Mouse (Mus musculus) telencephalon, adult 2 months (tissue): ENCODE data around the gene 2610301B20Rik.
"Not testable (repeated sequence)": the region's sequence is repeated elsewhere in the genome, so short reads cannot be mapped to it uniquely, and the experiment has no call there.

Source experiments
- DNase-seq: peaks from one replicate; pipeline ENCODE4 v3.0.0-alpha.2; 2011; ENCODE audit warnings: low read depth, low spot score

Gene 2610301B20Rik

DNA sequence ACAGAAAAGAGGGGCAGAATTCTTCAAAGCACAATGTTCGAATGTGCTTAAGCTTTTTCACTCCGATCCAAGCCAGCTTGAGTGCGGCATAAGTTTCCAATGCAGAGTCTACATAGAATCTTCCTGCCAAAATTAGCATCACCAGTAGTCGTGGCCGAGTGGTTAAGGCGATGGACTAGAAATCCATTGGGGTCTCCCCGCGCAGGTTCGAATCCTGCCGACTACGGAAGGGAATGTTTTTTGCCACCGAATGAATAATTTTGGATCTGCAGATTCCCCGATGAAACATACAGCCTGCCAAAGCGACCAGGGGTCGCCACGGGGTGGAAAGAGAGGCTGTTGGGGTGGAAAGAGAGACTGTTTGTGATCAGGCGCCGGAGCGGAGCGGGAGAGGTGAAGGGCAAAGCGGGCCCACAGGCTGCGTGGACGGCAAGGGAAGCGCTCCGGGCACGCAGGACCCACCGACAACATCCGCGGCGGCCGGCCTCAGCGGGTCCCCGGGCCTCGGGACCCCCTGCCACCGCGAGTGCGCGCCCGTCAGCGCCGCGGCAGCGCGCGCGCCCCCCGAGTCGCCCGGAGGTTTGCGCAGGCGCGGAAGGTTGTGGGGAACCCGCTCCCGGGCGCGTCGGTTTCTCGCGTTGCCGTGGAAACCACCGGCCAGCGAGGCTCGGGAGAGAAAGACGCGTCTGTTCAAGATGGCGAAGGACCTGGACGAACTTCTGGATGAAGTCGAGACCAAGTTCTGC is at the start of gene 2610301B20Rik:
2610301B20Rik (plus strand) TSS at position 579 of the 746 bp plus-strand sequence.
- DNase-seq: peak; percentile 89

DNA sequence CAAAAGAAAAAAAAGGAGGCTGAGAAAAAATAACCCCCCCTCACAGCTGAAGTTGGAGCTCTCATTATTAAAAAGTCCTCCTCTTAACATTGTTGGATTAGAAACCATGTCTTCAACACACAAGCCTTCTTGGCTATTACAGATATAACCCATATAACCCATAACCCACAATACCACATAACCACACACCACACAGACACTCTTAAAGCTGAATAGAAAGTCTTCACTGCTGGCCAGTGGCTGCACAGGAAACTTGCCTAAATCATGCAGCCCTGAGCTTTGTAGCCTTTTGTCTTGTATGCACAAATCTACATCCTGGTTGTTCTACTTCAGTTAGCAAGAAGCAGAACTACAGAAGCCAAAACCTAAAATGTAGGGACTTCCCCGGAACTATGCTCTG is 41.0 kb upstream of the 2610301B20Rik start:
- no peak for DNase-seq

DNA sequence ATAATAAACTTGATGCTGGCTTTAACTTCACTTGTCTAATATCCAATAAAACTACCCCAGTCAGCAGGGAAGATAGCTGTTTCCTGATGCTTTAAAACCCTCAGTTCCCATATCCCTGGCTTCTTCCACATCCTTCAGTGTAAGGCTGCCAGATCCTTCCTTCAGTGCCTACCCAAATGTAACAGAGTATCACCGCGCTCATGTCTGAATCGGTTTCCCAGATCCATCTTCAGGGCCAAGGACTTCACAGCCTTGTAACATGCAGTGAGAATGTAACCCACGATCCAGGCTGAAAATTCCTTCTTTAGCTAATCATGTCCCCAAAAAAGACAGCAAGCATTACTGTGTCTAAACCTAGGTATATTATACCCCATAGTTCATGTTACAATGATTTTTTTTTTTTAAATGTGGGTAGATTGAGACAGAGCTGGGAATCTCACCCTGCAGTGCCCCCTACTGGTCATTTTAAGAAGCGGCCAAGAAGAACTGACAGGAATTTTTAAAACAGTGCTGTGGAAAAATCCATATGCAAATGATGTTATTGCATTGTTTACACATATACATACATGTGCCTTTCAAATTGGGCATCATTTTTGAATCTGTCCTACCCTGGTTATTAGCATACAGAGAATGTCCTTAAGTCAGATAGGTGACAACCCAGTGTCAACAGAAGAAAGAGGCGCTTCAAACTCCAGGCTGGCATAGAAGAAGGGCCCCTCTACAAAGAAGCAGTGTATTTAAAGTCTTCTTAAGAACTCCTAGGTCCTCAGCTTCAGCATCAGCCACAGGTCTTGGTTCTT is 38.8 kb upstream of the 2610301B20Rik start:
- DNase-seq: peak; percentile 6

DNA sequence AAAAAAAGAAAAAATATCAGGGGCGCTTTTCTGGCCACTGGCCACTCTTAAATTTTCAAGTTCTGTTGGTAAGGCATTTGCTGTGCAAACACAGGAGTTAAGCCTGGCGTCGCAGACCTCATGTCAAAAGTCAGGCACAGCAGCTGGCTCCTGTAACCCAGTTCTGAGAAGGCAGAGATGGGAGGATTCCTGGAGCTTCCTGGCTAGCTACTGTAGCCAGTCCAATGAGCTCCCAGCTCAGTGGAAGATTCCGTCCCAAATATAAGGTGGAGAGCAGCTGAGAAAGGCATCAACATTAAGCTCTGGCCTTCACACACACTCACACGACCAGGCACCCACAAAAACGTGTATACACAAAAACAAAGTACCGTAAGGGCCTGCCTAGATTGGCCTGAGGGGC is 28.4 kb upstream of the 2610301B20Rik start:
- no peak for DNase-seq

DNA sequence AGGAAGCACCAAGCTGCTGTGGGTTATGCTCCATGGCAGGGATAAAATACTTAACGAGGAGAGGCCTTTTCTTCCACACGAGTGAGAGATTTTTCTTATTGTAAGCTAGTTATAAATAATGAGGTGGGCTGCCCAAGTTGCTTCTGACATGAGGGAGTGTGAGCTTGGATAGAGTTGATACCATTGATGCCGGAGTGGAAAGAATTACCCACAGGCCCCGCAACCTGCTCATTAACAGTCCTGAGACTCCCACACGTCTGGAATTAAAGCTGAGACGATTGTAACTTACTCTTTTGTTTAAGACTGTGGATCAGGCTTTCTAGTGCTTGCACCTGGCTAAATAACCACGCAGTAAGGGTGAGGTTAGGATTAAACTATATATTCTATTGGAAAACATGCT is 24.5 kb upstream of the 2610301B20Rik start:
- DNase-seq: no peak

DNA sequence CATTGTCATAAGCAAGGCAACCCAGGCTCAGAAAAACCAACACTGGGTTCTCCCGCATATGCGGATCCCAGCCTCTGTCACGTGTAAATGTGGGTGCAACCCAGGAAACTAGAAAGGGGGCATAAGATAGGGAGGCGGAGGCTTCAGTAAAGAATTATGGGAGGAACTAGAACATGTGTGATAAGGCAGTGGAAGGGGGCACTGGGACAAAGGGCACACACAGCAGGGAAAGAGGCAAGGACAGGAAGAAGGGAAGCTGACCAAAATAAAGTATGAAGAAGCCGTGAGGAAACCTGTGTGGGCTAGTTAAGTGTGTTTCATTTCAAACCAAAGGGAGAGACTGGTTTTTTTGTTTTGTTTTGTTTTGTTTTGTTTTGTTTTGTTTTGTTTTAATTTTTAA is 23.3 kb upstream of the 2610301B20Rik start:
- DNase-seq: no peak

DNA sequence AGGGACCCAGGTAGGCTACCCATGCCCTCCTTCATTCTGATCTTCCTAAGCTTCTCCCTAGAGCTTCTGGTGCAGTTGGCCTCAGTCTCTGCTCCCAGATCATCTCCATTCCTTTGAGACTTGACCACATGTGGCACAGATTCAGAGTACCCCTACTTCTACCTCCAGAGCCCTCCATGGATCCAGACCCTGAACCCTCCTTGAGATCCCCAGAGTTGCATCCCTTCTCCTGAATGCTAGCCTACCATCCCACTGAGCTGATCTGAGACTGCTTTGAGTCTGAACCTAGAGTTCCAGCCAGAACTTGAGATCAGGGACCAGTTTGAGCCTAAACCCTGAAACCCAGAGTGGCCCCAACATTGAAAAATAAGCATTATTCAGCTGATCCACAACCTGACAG is 15.1 kb upstream of the 2610301B20Rik start:
- DNase-seq: no peak

DNA sequence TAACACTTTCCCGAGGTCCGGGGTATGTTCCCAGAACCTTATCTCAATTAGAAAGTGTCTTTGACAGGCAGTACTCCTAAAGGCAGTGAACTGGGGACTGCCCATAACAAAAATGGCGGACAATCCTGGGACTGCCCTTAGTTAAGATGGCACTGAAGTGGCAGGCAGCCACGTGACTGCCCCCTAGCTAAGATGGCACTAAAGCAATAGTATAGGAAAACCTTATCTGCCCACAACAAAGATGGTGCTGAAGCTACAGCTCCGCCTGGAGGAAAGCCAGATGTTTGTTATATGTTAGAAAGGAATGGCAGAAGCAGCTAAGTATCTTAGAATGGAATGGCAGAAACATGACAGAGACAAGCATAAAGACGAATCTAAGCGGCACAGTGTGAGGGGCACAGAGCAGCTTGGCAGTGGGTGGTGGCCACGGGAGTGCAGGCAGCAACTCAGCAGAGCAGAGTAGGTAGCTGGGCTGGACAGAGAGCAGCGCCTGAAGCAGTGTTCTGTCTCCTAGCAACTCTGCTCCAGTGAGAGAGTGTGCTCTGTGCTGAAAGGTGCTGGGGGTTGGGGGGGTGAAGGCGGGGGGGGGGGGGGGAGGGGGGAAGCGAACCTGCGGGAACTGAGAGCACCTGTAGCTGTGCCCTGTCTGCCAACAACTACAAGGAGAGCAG is 14.3 kb upstream of the 2610301B20Rik start:
- DNase-seq: no peak

DNA sequence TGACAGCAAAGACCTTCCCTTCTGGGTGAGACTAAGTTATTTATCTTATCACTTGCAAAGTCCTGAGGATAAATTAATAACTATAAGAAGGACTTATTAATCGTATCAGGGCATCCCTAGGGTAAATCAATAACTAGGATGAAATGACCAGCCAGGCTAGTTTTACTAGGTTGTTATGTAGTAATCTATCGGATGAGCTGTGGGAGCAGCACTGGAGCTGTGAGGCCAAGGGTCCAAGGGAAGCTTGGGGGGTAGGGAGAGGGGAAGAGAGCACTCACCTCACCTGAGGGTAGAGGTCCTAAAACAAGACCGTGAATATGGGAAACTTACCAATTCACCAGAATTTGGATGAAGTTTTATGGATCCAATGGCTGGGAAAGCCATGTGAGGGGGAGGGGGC is 13.5 kb upstream of the 2610301B20Rik start:
- no peak for DNase-seq

DNA sequence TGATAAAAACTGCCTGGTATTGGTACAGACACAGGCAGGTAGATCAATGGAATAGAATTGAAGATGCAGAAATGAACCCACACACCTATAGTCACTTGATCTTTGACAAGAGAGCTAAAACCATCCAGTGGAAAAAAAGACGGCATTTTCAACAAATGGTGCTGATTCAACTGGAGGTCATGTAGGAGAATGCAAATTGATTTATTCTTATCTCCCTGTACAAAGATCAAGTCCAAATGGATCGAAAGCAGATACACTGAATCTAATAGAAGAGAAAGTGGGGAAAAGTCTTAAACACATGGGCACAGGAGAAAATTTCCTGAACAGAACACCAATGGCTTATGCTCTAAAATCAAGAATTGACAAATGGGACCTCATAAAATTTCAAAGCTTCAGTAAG is 11.4 kb upstream of the 2610301B20Rik start:
- DNase-seq: not testable (repeated sequence)

DNA sequence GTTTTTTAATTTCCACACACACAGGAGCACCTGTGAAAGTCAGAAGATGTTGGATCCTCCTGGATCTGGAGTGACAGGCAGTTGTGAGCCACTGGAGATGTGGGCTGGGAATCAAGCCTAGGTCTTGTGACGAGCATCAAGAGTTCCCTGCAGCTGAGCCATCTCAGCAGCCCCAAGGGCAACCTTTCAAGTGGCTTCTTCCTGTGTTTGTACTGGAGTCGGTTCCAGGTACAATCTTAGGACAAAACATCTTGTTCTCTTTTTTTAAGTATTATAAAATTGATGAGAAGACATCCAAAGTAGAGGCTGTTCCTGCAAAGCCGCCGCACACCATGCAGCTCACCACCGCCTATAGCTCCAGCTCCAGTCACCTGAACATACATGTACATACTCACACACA is 2.1 kb upstream of the 2610301B20Rik start:
- DNase-seq: no peak

DNA sequence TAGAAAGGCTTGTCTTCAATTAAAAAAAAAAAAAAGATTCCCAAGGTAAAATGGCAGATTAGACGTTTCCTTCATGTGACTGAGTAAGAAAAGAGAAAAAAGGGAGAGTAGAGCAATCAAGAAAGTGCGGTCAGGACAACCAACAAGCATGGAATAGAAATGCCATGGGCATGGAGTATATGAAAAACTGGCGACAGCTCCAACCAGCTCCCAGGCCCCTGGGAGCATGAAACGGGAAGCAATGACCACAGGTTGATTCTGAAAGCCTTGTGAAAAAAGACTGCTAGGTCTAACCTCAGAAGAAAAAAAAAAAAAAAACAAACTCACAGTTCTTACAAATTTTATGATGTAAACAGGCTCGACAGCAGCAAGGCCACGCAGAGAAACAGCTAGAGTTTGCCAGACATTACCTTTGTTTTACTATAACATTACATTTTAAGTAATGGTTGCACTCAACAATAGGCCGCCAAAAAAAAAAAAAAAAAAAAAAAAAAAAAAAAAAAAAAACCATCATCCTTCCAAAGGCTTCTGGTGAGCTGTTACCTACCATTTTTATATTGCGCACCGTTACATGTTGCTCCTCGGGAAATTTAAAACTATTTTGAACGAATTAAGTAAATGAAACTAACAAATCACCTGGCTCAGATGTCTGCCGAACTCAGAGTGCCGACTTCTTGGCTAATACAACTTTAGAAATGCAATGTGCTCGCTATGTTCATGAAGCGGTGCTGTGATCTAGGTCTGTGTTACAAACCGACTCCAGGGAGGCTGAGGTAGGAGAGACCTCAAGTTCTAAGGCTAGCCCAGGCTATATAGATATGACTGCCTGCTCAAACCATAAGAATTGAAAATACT is 1.4 kb upstream of the 2610301B20Rik start:
- DNase-seq: no peak

DNA sequence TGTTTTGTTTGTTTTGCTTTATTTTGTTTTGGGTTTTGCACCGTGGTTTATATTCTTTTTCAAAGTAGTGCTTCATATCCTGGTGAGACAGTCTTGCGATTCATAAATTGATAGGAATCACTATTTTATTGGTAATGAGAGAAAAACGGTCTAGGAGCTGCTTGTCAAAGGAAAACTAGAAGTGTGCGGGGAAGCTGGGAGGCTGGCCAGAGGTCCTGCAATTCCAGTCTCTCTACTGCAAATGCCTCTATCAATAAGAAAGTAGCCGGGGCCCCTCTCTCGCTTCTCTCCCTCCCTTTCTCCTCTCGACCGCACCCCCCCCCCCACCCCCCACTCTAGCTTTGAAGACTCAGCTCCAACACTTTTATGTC is 764 bp upstream of the 2610301B20Rik start:
- no peak for DNase-seq

DNA sequence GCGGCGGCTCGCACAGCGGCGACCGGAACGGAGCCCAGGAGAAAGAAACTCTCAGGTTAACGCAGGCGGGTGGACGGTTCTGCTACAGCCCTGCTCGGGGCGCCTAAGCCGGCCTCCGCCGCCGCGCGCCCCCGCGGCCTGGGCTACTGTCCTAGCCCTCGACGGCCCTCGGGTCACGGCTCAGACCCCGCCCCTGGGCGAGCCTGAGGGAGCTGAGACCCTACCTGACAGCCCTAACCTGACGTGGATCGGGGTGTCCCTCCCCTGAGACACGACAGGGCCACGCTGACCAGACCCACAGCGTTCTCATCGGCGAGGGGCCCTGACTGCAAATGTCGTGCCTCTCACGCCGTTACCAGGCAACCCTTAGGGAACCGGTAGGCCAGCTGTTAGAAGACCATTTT is 422 bp downstream of the 2610301B20Rik start:
- DNase-seq: no peak

DNA sequence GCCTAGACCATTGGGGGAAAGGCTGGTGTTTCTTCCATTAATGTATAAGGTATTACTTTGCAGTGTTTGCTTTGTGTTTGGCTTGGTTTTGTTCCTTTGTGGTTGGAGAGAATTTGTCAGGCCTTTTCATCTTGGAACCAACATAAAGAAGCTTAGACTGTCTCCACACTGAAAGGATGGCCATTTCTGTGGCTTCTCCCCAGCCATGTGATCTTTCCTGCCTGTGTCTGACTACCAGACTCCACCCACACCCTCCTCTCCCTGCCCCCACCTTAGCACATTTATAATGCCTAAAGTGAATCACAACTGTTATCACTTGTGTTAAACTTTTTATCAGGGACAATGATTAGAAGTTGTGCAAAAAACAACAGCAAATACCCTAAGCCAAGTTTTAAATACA is 1.1 kb downstream of the 2610301B20Rik start:
- no peak for DNase-seq

DNA sequence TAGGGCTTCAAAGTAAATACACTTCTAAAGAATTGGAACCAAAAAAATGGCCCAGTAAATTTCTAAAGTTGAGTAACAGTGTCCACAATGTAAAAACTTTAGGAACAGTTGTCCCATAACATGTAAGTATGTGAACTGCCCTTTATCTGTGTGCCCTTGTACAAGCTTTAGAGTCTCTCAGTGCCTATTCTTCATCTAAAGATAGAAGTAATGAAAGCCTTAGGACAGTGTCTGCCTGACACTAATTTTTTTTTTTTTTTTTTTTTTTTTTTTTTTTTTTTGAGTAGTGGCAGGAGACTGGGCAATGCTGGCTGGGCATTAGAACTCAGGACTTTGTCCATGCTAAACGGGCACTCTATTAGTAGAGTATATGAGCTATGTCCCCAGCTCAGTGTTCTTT is 2.8 kb downstream of the 2610301B20Rik start:
- no peak for DNase-seq

DNA sequence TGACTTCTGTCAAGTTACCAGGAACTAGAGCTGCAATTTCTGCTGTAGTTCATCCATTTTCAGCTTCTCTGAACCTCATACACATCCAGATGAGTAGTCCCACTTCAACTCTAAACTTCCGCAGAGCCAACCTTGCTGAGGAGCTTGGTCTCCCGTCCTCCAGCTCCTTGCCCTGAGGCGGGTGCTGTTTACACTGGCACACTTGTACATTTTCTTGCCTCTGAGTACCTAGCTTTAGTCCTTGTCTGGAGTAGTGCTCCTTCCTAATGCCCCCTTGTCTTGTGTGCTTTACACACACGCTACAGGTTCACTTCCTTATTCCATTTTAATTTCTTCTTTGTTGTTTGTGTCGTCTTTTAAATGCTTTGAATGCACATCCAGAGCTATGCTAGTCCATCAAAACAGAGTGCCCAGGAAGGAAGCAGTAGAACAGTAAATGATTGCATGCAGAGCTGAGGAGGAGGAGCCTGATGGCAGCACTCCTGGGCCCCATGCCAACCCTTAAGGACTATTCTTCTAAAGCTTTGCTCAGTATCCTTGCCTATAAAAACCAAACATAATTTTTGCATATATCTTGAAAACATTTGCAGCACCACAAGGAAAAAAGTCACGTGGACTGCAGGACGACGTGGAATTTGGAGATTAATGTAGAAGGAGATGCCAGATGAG is 9.6 kb downstream of the 2610301B20Rik start:
- no peak for DNase-seq

DNA sequence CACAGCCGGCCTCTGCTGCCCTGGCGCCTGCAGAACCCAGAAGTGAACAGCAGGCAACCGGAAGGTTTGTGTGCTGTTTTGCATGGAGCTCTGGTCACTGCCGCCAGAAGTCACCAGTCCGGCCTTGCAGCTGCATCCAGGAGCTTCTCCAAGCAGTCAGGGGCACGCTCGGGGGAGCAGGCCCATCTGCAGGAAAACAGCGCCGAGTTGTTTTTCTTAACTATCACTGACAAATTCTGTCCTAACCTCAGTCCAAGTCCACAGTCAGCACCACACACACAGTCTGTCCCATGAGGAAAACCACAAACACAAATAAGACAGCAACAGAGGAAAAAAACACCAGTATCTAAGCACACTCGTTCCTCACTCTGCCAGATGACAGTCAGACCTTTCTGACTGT is 14.5 kb downstream of the 2610301B20Rik start:
- no peak for DNase-seq

DNA sequence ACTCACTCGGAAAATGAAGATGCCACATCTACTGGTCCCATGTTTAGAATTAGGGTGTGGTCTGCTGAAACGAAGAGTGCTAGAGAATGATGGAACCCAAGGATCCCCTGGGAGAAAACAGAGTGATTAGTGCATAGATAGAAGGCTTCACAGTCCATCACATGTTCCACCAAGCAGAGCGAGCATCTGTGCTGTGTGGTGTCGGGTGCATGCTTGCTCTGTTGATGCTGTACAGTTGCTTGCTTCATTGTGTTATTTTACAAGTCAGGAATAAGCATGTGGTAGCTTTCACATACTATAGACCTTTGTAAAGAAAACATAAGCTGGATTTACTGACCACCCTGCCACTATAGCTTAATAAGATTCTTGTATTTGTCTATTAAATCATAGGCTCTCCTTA is 22.0 kb downstream of the 2610301B20Rik start:
- no peak for DNase-seq

DNA sequence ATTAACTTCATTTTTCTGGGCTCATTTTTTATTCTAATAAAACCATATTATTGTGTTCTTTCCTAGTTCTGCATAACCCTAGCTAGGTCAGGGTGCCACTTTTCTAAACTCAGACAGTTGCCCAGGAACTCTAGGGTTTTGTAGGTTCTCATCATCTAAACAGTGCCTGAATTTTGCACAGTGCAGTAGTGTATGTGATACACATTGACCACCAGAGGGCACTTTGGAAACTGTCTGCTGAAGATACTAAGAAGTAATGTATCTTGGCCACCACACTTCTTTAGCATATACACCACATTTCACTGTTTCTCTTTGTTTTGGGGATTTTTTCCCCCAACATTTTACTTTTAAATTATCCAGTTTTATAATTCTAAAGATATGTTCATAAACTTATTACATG is 22.6 kb downstream of the 2610301B20Rik start:
- no peak for DNase-seq

DNA sequence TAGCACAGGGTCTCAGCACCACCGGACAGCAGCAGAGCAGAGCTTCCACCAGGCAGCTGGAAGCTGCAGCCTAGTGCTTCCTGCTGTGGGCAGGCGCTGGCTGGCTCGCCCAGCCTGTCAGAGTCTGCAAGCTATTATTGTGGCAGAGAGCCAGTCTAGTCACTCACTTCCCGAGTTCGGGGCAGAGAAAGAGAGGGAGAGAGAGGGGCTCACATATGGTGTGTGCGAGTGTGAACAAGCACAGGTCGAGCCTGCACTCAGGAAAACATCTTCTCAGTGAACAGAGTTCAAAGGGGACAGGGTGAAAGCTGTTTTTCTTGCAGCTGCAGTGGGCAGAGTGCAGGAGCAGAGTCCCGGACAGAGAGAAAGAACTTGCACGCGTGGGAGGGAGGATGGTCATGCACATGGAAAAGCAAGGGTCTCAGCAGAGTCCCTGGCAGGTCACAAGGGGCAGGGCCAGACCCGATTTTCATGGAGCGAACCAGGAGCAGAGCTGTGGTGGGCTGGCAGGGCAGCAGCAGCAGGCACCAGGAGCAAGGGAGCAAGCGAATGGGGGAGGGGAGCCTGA is 31.0 kb downstream of the 2610301B20Rik start:
- no peak for DNase-seq
